Mouse (Mus musculus): ENCODE results near the gene Lrrc42.

- TF ChIP-seq POLR2A (IDR thresholded peaks at IDR 0.05; ENCODE audit: borderline replicate concordance, low read depth, low read length) (no peak), CTCF (IDR thresholded peaks at IDR 0.05; ENCODE audit: low read depth, low read length) (no peak)
Measured at GRCm38 (mm10) chr4:107278188-107278707, 24.9 kb upstream of the Lrrc42 start.

Measured in bone marrow macrophage, adult 2 months (primary cell).